Mouse (Mus musculus) embryonic facial prominence, embryonic 12.5 days (tissue): Measurements from ENCODE around the gene Sec24d. TPM values are rescaled to one million over a fixed set of nuclear protein-coding genes. Genes with fewer than 3 reads are reported as not detected.
A peak's percentile ranks its signal among the peaks of the same experiment; 100 is the strongest.

Experiments
- ATAC-seq: fragments of 200-750 bp; cut with Nextera tagmentation; 2 replicates; pipeline ENCODE4 v1.8.0; 2017; ENCODE audit not compliant: insufficient number of reproducible peaks, insufficient read depth, low FRiP score, low TSS enrichment
- H3K27ac ChIP-seq: fragments of 300-500 bp; sonication (generic); 2 replicates; pipeline ENCODE4 v1.5.1; 2016; ENCODE audit warnings: mild to moderate bottlenecking
- H3K27me3 ChIP-seq: fragments of 300-500 bp; sonication (generic); 2 replicates; pipeline ENCODE4 v1.6.1; 2016; ENCODE audit warnings: mild to moderate bottlenecking, moderate library complexity
- H3K36me3 ChIP-seq: fragments of 300-500 bp; sonication (generic); 2 replicates; pipeline ENCODE4 v1.6.1; 2016; ENCODE audit warnings: mild to moderate bottlenecking
- H3K4me1 ChIP-seq: fragments of 300-500 bp; sonication (generic); 2 replicates; pipeline ENCODE4 v1.6.1; 2016
- H3K4me2 ChIP-seq: fragments of 300-500 bp; sonication (generic); replicated peaks from 2 replicates; pipeline ENCODE4 v1.6.1; 2016; ENCODE audit warnings: mild to moderate bottlenecking, moderate library complexity
- H3K4me3 ChIP-seq: fragments of 300-500 bp; sonication (generic); 2 replicates; pipeline ENCODE4 v1.5.1; 2016; ENCODE audit warnings: mild to moderate bottlenecking
- H3K9ac ChIP-seq: fragments of 300-500 bp; sonication (generic); 2 replicates; pipeline ENCODE4 v1.6.1; 2016; ENCODE audit warnings: mild to moderate bottlenecking, moderate library complexity
- H3K9me3 ChIP-seq: fragments of 300-500 bp; sonication (generic); 2 replicates; pipeline ENCODE4 v1.6.1; 2016; ENCODE audit warnings: mild to moderate bottlenecking, moderate library complexity
- WGBS: fragments of 180-500 bp; shearing (Covaris S2); methylation state at CpG from one replicate; pipeline ENCODE4 v1.1.7; 2016; 5-methylcytosine and 5-hydroxymethylcytosine counted together
- polyA plus RNA-seq: library from polyadenylated mRNA; unstranded; fragments of >200 nt; fragmentation: Nextera tagmentation; extraction: Ambion mirVana; gene quantifications from 2 replicates; pipeline ENCODE4 v1.2.1, GENCODE M21; 2016

Gene Sec24d
- 58.5 and 62.6 TPM in 2 replicates for polyA plus RNA-seq

- Histone ChIP-seq H3K9ac (peak within 1 kb of the TSS; percentile 72), H3K27ac (peak within 1 kb of the TSS; percentile 32; the same call in 1 of the 2 replicates), H3K4me2 (peak within 1 kb of the TSS; percentile 68), H3K36me3 (peaks cover 6% of the 10 kb centered on the region), H3K9me3 (no peaks in the 10 kb centered on the region; the same call in 1 of the 2 replicates), H3K27me3 (no peaks in the 10 kb centered on the region), H3K4me3 (peak within 1 kb of the TSS; percentile 77), H3K4me1 (no peaks in the 10 kb centered on the region)
- ATAC-seq = peak; percentile 91
- WGBS = 3% methylated on average over 68 of the region's 68 CpGs
Measured at GRCm38 (mm10) chr3:123266753-123267651, at the start of gene Sec24d. Gene Sec24d (plus strand): TSS chr3:123267455.

GRCm38 (mm10) chr3:123218646-123219045, 48.6 kb upstream of the Sec24d start:
- no peak for ATAC-seq

DNA sequence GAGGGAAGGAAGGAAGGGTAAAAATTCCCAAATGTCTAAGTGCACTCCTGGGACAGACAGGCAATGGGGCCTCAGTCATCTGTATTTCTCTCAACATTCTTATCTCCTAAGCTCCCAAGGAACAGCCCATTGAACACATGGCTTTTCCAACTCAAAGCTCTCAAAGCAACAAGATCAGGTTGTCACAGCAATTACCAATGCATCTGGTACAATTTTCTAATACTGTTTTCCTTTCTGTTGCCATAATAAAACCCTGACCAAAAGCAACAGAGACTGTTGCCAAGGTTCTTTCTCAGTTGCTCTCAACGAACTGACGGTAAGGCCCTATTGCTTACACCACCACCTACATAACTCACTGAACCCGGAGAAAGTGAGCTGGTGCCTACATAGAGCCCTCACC, 40.0 kb upstream of the Sec24d start:
- Histone ChIP-seq H3K9ac (no peak overlapping the region), H3K36me3 (no peaks in the 10 kb centered on the region), H3K4me2 (no peak overlapping the region), H3K4me3 (no peak overlapping the region), H3K27ac (no peak overlapping the region), H3K27me3 (no peaks in the 10 kb centered on the region), H3K9me3 (no peaks in the 10 kb centered on the region), H3K4me1 (no peaks in the 10 kb centered on the region)
- WGBS = 90% methylated on average over 3 of the region's 3 CpGs
- ATAC-seq = no peak

More at GRCm38 (mm10) chr3:123218646-123219045, 48.6 kb upstream of the Sec24d start:
- Histone ChIP-seq H3K9ac (no peak overlapping the region), H3K9me3 (no peaks in the 10 kb centered on the region), H3K36me3 (no peaks in the 10 kb centered on the region), H3K4me3 (no peak overlapping the region), H3K4me2 (no peak overlapping the region), H3K27ac (no peak overlapping the region), H3K27me3 (no peaks in the 10 kb centered on the region), H3K4me1 (no peaks in the 10 kb centered on the region)
- WGBS = 45% methylated on average over 6 of the region's 6 CpGs

DNA sequence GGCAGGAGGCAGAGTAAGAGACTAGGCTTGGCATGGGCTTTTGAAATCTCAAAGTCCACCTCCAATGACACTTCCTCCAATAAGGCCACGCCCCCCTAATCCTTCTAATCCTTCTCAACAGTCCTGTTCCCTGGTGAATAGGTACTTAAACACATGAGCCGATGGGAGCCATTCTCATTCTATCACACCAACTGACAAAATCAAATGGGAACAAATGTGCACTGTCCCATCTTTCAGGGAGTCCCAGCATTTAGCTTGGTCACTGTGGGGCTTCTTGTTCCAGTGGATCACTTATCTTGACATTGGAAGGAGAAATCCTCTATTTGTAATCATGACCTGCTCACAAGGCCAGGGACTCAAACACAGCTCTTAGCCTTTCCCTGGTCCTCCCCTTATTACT, 35.6 kb upstream of the Sec24d start:
- no peak overlapping the region for H3K4me2 ChIP-seq
- no peaks in the 10 kb centered on the region for H3K27me3 ChIP-seq
- no peak overlapping the region for H3K9ac ChIP-seq
- no peak overlapping the region for H3K27ac ChIP-seq
- peaks cover 7% of the 10 kb centered on the region for H3K4me1 ChIP-seq
- no peaks in the 10 kb centered on the region for H3K9me3 ChIP-seq
- H3K36me3 ChIP-seq = no peaks in the 10 kb centered on the region
- no peak overlapping the region for H3K4me3 ChIP-seq
- WGBS = 79% methylated on average over 2 of the region's 2 CpGs
- no peak for ATAC-seq

GRCm38 (mm10) chr3:123234191-123234836, 32.9 kb upstream of the Sec24d start:
- Histone ChIP-seq H3K4me2 (peak overlapping the region; percentile 25), H3K27ac (no peak overlapping the region)
- 44% methylated on average over 16 of the region's 16 CpGs for WGBS

GRCm38 (mm10) chr3:123235495-123235894, 31.8 kb upstream of the Sec24d start:
- WGBS = 7% methylated on average over 7 of the region's 7 CpGs
- no peaks in the 10 kb centered on the region for H3K36me3 ChIP-seq
- H3K27ac ChIP-seq = no peak overlapping the region
- H3K4me3 ChIP-seq = peak overlapping the region; percentile 53
- H3K4me2 ChIP-seq = peak overlapping the region; percentile 74
- peak overlapping the region; percentile 62 for H3K9ac ChIP-seq
- H3K9me3 ChIP-seq = no peaks in the 10 kb centered on the region
- peaks cover 15% of the 10 kb centered on the region for H3K4me1 ChIP-seq
- peaks cover 4% of the 10 kb centered on the region; the same call in 1 of the 2 replicates for H3K27me3 ChIP-seq
- ATAC-seq = no peak

More at GRCm38 (mm10) chr3:123234191-123234836, 32.9 kb upstream of the Sec24d start:
- Histone ChIP-seq H3K36me3 (no peaks in the 10 kb centered on the region), H3K27me3 (peaks cover 4% of the 10 kb centered on the region; the same call in 1 of the 2 replicates), H3K4me3 (no peak overlapping the region), H3K9me3 (no peaks in the 10 kb centered on the region), H3K4me1 (peaks cover 15% of the 10 kb centered on the region), H3K9ac (no peak overlapping the region)
- no peak for ATAC-seq

DNA sequence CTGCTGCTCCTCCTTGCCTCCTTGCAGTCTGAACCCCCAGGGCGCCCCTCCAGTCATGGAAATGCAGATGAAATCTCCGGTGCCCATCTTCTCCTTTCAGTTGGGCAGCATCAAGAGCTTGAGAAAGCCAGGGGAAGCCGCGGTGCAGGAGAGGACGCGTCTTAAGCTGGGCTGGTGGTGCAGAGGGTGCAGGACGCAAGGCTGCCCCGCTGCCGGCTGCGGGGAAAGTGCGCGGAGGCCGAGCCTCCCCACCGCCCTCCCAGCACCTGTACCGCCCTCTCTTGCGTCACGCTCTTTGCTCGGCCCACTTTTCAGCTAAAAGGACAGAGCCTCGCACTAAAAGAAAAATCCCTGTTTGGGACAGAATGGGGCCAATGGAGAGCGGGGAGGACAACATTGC, 31.3 kb upstream of the Sec24d start, which contains the start of gene Synpo2:
Gene Synpo2 (minus strand): TSS at position 229 of the 400 bp plus-strand sequence.
- under 1% methylated on average over 20 of the region's 20 CpGs for WGBS
- H3K4me3 ChIP-seq = peak within 1 kb of the TSS; percentile 53
- H3K4me1 ChIP-seq = peaks cover 15% of the 10 kb centered on the region
- ATAC-seq = peak; percentile 65; the same call in 1 of the 2 replicates
- peaks cover 4% of the 10 kb centered on the region; the same call in 1 of the 2 replicates for H3K27me3 ChIP-seq
- 0 out of 2 replicates have a peak within 1 kb of the TSS, but pooled peaks have one; percentile 30 for H3K27ac ChIP-seq
- peak within 1 kb of the TSS; percentile 62 for H3K9ac ChIP-seq
- H3K4me2 ChIP-seq = peak within 1 kb of the TSS; percentile 74
- H3K9me3 ChIP-seq = no peaks in the 10 kb centered on the region
- no peaks in the 10 kb centered on the region for H3K36me3 ChIP-seq

DNA sequence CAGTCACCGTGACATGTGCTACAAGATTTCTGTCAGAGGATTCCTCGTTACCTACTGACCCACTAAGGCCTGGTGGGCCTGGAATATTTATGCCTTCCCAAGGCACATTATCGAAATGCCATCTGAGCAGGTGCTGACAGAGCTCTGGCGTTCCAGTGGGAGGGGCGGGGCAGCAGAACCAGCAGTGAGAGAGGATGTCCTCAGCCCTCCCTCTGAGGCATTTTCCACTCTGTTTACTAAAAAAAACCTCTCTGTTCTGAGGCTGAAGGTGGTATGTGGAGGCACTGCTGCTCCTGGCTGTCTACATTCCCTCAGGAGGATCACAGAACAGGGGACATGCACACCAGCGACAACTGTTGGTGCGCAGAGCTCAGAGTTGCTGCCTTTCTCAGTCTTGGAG, 30.2 kb upstream of the Sec24d start:
- H3K27me3 ChIP-seq = peaks cover 4% of the 10 kb centered on the region; the same call in 1 of the 2 replicates
- no peak overlapping the region for H3K4me3 ChIP-seq
- no peak overlapping the region for H3K27ac ChIP-seq
- H3K9me3 ChIP-seq = no peaks in the 10 kb centered on the region
- 0 out of 2 replicates have a peak overlapping the region, but pooled peaks have one; percentile 1 for H3K4me2 ChIP-seq
- H3K4me1 ChIP-seq = peaks cover 15% of the 10 kb centered on the region
- WGBS = 18% methylated on average over 7 of the region's 7 CpGs
- no peaks in the 10 kb centered on the region for H3K36me3 ChIP-seq
- H3K9ac ChIP-seq = no peak overlapping the region
- no peak; the same call in 1 of the 2 replicates for ATAC-seq

- Histone ChIP-seq H3K9ac (no peak overlapping the region), H3K36me3 (no peaks in the 10 kb centered on the region), H3K27me3 (peaks cover 4% of the 10 kb centered on the region; the same call in 1 of the 2 replicates), H3K9me3 (no peaks in the 10 kb centered on the region), H3K4me2 (0 out of 2 replicates have a peak overlapping the region, but pooled peaks have one; percentile 1), H3K4me1 (peaks cover 15% of the 10 kb centered on the region), H3K4me3 (no peak overlapping the region), H3K27ac (no peak overlapping the region)
- ATAC-seq = no peak
Measured at GRCm38 (mm10) chr3:123237446-123237845, 29.8 kb upstream of the Sec24d start.

- peaks cover 13% of the 10 kb centered on the region for H3K4me1 ChIP-seq
- no peak for ATAC-seq
- no peak overlapping the region for H3K4me3 ChIP-seq
- 17% methylated on average over 5 of the region's 5 CpGs for WGBS
- H3K9ac ChIP-seq = no peak overlapping the region
- H3K27me3 ChIP-seq = no peaks in the 10 kb centered on the region
- no peaks in the 10 kb centered on the region for H3K9me3 ChIP-seq
- H3K27ac ChIP-seq = no peak overlapping the region
- H3K4me2 ChIP-seq = no peak overlapping the region
- H3K36me3 ChIP-seq = no peaks in the 10 kb centered on the region
Measured at GRCm38 (mm10) chr3:123244376-123244775, 22.9 kb upstream of the Sec24d start.

DNA sequence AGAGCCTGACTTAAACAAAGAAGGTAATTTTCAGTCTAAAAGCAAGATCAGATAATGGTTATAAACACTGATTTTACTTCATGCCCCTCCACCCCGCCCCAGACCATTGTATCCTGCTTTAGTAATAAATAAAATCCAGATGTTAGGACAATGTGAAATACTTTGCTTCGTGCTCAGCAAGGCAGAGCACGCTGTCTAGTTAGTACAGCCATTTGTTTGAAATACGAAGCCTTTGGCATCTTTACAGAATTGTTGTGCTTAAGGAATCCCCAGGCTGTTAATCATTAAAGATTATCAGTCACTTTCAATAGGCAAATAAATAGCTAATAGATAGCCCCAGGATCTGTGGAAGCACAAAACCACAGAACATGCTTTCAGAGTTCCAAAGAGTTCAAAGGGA, 21.6 kb upstream of the Sec24d start:
- Histone ChIP-seq H3K27me3 (no peaks in the 10 kb centered on the region), H3K27ac (no peak overlapping the region), H3K9me3 (no peaks in the 10 kb centered on the region), H3K4me3 (no peak overlapping the region), H3K9ac (no peak overlapping the region), H3K36me3 (no peaks in the 10 kb centered on the region), H3K4me1 (peaks cover 13% of the 10 kb centered on the region), H3K4me2 (no peak overlapping the region)
- no peak for ATAC-seq
- WGBS = 23% methylated on average over 4 of the region's 4 CpGs
